Mouse (Mus musculus) midbrain, embryonic 13.5 days (tissue): ENCODE results near the gene Klhl31. TPM values are rescaled to one million over a fixed set of nuclear protein-coding genes. Genes with fewer than 3 reads are reported as not detected.

Source experiments
- polyA plus RNA-seq: library from polyadenylated mRNA; unstranded; fragments of >200 nt; fragmentation: Nextera tagmentation; extraction: Ambion mirVana; gene quantifications from 2 replicates; pipeline ENCODE4 v1.2.1, GENCODE M21; 2015

Gene Klhl31
- polyA plus RNA-seq, 1 experiment from 2014 or later = 0.05 TPM

Other genes starting within 250 kb of the Klhl31 start
- 4.8 and 5.0 TPM in 2 replicates for gene Lrrc1, start 91.6 kb upstream of the Klhl31 start, polyA plus RNA-seq
- 16.3 and 16.8 TPM in 2 replicates for gene Gclc, start 118.0 kb downstream of the Klhl31 start, polyA plus RNA-seq